Mouse (Mus musculus) c-Kit-positive CD71-positive TER-119-positive erythroid progenitor cells, embryonic 14.5 days (primary cell): Measurements from ENCODE around the gene Ripor2.

Source experiments
- DNase-seq: peaks from one replicate; pipeline ENCODE4 v3.0.0-alpha.2; 2013; ENCODE audit warnings: low spot score

Ripor2 gene

DNA sequence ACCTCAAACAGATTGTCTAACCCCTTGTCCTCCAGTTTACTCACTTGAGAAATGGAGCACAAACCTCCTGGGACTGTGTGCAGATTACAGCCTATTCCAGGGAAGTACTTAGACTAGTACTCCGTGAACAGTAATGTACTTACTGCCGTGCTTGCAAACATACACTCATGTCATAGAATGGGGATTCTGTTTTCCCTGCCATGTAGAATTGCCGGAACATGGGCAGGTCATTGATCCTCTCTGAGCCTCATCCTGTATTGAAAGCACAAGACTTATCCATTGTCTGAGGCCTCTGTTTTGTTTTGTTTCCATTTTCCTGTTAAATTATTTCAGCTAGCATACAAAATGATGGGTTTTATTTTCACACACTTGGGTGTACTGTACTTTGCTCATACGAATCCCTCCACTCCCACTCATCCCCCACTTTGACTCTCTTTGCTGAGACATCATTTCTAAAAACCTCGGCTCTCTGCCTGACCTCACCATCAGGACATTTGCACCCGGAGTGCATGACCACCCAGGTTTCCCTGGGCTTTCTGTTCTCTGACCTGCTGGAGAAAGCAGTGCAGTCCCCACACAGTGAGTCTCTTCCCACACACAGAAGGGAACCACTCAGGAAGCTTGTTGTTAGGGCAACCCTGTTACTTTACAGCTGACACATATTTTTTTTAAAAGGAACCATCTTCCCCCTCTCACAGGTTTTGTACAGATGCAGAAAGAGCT lies 35.2 kb downstream of the Ripor2 start:
- DNase-seq, result no peak

- DNase-seq, result no peak
Measured at GRCm38 (mm10) chr13:24617799-24618130, 35.8 kb downstream of the Ripor2 start.

DNA sequence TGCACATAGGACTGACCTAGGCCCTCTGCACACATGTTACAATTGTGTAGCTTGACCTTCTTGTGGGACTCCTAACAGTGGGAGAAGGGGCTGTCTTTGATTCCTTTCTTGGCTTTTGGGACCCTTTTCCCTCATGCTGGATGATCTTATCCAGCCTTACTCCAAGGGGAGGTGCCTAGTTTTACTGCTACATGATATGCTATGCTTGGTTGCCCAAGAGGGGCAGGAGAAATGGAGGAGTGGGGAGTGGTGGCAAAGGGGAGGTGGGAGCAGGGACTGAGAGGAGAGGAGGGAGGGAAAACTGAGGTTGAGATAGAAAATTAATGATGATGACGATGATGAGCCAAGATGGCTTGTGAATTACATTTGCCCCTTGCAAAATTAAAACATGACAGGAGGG lies 37.7 kb downstream of the Ripor2 start:
- DNase-seq, result no peak

DNA sequence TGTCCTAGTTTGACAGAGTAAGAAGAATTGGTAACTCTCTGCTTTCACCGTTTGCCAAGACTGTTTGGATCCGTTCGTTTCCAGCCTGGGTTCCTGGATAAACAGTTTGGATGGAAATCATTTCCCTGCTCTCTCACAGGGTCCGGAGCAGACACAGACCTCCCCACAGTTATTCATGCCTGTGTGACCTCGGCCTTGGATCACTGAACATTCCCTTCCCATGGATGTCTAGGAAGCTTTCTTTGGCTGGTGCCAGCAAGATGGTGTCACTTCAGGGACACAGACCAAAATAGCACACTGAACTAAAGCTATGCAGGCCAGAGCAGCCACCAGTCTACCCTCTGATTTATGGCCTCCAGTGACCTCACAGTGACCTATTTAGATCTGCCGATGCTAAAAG lies 38.5 kb downstream of the Ripor2 start:
- DNase-seq, result no peak

GRCm38 (mm10) chr13:24623631-24624030 lies 41.6 kb downstream of the Ripor2 start:
- no peak for DNase-seq

GRCm38 (mm10) chr13:24625071-24625470 lies 43.1 kb downstream of the Ripor2 start:
- DNase-seq, result no peak

DNA sequence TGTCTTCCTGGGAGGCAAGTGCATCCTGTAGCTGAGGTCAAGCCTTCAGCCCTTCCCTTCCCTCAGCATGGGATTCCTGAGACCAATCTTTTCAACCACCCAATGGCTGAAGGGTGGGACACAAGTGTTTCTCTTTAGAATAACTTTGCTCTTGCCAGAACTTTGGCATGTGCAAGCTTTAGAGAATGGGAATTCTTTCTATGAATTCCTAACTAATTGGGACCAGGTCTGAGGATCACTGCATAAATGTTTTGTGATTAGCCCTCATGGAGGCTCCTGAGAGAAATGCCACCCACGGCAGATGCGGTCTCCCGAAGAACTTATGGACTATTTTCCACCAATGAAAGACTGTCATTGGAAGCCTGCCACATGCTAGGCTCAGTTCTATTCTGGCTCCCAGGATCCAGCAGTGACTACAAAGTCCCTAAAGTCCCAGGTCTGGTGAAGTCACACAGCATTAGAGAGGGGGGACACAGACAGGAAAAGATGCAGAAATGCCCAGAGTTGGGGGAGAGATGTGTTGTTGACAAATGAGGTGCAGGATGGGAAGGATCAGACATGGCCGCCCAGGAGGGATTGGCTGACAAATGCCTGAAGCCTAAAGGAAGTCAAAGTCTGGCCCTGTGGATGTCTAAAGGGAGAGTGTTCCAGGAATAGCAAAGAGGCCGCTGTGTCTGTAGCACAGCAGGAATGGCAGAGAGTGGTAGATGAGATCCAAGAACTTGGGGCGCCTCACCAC lies 44.9 kb downstream of the Ripor2 start:
- DNase-seq, result no peak

DNA sequence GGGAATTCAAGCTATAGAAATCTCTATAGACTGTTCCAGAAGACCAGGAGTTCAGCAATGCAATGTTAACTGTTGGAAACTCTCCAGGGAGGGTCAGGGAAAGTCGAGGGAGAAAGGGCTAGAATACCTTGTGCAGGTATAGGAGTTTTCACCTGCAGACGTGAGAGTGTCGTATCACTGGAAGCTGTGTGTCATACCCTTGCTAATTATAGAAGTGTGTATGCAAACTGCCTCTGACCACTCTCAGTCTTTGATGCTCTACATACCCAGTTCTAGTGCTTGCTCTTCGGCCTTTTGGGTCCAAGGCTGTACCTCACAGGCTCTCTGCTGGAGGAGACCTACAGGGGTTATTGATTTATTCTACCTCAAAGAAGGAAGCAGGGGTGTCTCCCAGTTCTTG lies 46.2 kb downstream of the Ripor2 start:
- no peak for DNase-seq

DNA sequence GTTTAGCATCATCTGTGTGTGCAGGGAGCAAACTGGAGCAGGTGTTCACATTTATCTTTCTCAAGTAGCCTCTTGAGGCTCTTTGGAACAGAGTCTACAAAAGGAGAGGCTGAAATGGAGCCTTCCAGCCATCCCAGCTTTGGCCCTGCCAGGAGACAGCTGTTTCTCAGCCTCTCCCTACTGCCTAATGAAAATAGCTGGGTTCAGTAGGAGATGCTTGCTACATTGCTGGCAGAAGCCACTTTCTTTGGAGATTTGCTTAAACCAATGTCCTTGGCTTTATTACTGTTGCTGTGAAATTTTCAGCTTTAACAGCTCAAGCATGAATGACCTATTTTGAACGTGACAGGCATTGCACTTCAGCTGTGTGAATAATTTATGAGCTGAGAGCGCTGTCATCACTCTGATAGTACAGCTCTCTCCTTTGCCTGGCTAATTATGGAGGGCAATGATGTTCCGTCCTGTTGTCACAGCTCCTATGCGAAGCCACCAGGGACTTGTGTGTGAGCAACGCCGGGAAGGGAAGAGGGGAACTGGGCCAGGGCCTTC lies 47.2 kb downstream of the Ripor2 start:
- DNase-seq, result no peak

DNA sequence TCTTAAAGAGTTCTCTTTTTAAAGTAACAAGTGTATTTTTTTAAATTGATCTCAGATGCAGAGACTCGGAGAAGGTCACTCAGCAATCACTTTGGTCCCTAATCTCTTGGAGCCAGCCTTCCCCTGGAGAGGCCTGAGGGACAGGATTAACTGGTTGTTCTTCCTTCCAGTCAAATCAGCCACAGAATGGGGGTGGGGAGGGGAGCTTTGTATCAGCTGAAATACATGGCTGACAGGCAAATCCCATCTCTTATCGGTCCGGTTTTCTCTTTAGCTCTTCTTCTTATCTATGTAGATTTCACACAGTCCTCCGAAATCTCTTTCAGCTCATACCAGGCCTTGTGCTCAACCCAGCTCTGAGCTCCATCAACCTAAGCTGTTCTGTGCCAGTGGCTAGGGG lies 48.4 kb downstream of the Ripor2 start:
- DNase-seq, result peak; percentile 20

- DNase-seq, result no peak
Measured at GRCm38 (mm10) chr13:24632988-24633577, 51.1 kb downstream of the Ripor2 start.

DNA sequence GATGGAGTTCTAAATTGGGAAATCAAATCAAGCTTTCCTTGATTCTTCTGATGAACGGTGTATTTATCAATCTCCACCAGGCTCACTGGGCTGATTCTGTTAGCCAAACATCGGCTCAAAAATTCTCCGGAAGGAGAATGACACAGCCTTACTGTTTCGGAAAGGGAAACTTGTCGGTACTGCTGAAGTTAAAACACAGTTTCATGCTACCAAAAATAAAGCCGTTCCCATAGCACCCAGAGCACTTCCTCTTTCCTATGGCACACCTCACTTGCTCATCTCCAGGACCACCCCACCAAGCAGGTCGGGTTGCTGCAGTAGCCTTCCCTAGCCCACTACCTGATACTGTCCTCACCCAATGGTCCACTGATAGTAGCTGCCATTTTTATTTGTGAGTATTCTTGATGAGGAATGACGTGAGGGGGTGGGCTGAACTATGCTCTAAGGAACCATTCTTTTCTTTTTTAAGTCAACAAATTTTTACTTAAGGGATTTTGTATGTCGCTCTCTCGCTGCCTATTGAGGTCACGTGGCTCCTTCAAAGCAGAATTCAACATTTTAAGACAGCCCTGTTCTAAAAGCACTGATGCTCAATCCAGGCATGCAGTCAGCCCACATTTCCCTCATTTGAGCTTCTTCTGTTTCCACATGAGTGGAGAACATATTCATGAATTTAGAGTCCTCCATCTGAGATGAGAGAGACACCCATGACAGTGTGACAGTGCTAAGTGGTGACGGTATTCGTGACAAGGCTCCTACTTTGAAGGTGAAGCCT lies 52.5 kb downstream of the Ripor2 start:
- DNase-seq, result no peak

- DNase-seq, result no peak
Measured at GRCm38 (mm10) chr13:24638371-24639214, 56.6 kb downstream of the Ripor2 start.

- no peak for DNase-seq
Measured at GRCm38 (mm10) chr13:24639215-24640165, 57.5 kb downstream of the Ripor2 start.

DNA sequence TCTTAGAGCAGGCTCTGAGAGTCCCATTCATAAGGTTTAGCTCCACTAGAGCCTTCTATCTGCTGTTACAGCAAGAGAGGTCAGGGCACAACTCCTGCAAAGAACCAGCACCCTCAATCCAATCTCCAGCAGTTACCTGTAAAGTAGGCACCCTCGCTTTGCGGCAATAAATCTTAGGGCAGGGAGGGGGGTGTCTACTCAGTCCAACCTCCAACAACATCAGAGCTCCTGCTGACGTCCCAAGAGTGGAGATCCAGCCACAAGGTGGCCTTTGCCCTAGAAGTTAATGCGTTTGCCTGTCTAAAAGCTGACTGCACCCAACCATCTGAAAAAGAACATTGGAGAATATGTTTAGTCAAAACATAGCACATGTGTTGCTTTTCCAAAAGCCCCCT lies 58.2 kb downstream of the Ripor2 start:
- no peak for DNase-seq

DNA sequence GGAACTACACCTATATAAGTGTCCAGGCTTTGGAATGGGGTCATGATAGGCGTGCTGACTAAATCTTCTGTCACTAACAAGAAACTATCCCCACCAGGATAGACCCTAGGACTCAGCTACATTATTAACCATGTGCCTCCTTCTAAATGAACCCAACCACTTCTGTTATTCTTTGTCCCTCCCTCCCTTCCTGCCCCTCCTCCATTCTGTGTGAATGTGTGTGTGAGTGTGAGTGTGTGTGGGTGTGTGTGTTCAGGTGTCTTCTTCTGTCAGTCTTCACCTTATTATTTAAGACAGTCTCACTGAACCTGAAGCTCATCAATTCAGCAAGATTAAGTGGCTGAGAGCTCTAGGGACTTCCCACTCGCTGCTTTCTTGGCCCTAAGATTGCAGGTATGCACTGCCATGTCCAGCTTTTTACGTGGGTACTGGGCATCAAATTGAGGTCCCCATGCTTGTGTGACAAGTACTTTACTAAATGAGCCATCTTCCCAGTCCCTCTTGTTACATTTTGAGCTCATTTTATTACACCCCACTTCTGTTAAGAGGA lies 58.9 kb downstream of the Ripor2 start:
- no peak for DNase-seq

DNA sequence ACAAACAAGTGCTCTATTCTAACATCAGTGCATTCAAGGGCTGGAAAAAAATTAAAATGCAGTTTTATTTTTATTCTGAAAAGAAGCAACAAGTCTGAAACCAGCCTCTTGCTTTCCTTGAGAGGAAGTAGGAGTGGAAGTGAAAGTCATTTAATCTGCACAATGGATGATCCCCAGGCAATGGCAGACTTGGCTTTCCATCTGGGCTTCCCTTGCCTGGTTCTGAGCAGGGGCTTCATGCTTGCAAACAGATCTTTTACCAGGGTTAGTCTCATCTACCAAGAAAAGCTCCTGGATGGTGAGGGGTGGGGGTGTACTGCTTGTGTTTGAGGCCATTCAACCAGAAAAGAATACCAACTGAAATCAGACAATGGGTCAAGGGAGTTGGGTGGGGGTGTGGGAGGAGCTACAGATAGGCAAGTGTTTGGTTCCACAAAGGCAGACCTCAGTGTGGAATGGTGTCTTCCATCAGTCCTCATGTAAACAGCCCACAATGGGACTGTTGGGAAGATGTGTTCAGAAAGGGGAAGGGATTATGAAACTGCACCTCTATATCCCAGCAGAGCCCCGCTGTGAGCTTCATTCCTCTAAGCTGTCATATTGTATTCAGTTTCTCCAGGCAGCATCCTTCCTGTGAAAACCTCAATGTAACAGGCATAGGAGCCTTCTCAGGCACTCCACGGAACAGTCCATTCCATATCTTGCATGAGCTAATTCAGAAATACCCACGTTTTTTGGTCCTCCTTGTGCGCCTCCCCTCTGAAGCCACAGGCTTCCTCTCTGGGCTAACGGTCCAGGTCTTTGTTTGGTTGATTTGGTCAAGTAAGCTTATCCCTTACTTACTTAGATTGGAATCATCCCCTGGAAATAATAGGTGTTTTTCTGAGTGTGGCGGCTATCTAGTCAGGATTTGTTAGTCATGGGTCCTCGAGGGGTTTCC lies 59.8 kb downstream of the Ripor2 start:
- DNase-seq, result no peak

DNA sequence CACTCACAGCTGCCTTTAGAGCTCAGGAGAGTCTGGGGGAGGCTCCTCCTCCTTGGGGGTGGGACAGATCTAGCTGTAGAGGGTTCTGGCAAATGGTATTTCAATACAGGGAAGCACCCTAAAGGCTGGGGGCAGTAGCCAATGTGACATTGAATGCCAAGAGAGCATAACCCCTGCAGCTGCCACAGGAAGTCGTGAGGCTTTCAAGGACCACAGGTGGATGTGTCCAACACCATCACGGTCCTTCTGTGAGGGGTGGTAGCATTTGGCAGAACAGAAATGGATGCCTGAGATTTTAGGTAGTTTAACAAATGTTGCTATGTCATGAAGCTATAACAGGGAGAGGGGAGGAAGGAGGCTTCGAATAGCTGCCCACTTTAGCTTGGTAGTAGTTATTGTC lies 63.2 kb downstream of the Ripor2 start:
- DNase-seq, result no peak

- no peak for DNase-seq
Measured at GRCm38 (mm10) chr13:24646324-24646723, 64.3 kb downstream of the Ripor2 start.
